Mouse (Mus musculus): Measurements from ENCODE around the gene Tbx3. TPM values are rescaled to one million over a fixed set of nuclear protein-coding genes. Genes with fewer than 3 reads are reported as not detected.

Gene Tbx3
- polyA plus RNA-seq, 1 experiment from 2014 or later, result 6.8 TPM

GRCm38 (mm10) chr5:119709826-119710559 lies 39.5 kb downstream of the Tbx3 start:
- H3K27me3 ChIP-seq (ENCODE audit: control insufficient read depth, insufficient read depth, low read length), result no peaks in the 10 kb centered on the region; the same call in 1 of the 2 replicates
- no peak overlapping the region for H3K9ac ChIP-seq (ENCODE audit: low read length)
- H3K36me3 ChIP-seq (ENCODE audit: control insufficient read depth, insufficient read depth, low read length), result no peaks in the 10 kb centered on the region
- no peaks in the 10 kb centered on the region for H3K4me1 ChIP-seq (replicated peaks; ENCODE audit: control insufficient read depth, insufficient read depth)
- H3K4me3 ChIP-seq (ENCODE audit: low read depth, low read length), result no peak overlapping the region
- ATAC-seq (ENCODE audit: low FRiP score, low TSS enrichment) (0 out of 2 replicates have a peak, but pooled peaks have one; percentile 18), DNase-seq (ENCODE audit: low spot score) (peak; percentile 26)
- no peak overlapping the region for H3K27ac ChIP-seq (replicated peaks)
- TF ChIP-seq CTCF (IDR thresholded peaks at IDR 0.05; ENCODE audit: low read depth) (no peak), EP300 (optimal IDR thresholded peaks at IDR 0.05) (no peak)
- H3K9me3 ChIP-seq (ENCODE audit: control insufficient read depth, low read length), result no peaks in the 10 kb centered on the region
- no peak overlapping the region for H3K4me2 ChIP-seq (replicated peaks; ENCODE audit: low read depth)
- WGBS, result 19% methylated on average over 18 of the region's 18 CpGs

GRCm38 (mm10) chr5:119710756-119711155 lies 40.3 kb downstream of the Tbx3 start:
- Histone ChIP-seq H3K36me3 (ENCODE audit: control insufficient read depth, insufficient read depth, low read length) (no peaks in the 10 kb centered on the region), H3K9me3 (ENCODE audit: control insufficient read depth, low read length) (no peaks in the 10 kb centered on the region), H3K4me1 (replicated peaks; ENCODE audit: control insufficient read depth, insufficient read depth) (no peaks in the 10 kb centered on the region), H3K4me3 (ENCODE audit: low read depth, low read length) (no peak overlapping the region), H3K27ac (replicated peaks) (no peak overlapping the region), H3K4me2 (replicated peaks; ENCODE audit: low read depth) (no peak overlapping the region), H3K9ac (ENCODE audit: low read length) (no peak overlapping the region), H3K27me3 (ENCODE audit: control insufficient read depth, insufficient read depth, low read length) (no peaks in the 10 kb centered on the region; the same call in 1 of the 2 replicates)
- no peak for ATAC-seq (ENCODE audit: low FRiP score, low TSS enrichment)
- WGBS, result 44% methylated on average over 7 of the region's 7 CpGs
- no peak for DNase-seq (ENCODE audit: low spot score)
- TF ChIP-seq CTCF (IDR thresholded peaks at IDR 0.05; ENCODE audit: low read depth) (peak; percentile 29), EP300 (optimal IDR thresholded peaks at IDR 0.05) (no peak)

- Histone ChIP-seq H3K4me3 (ENCODE audit: low read depth, low read length) (no peak overlapping the region), H3K27me3 (ENCODE audit: control insufficient read depth, insufficient read depth, low read length) (no peaks in the 10 kb centered on the region; the same call in 1 of the 2 replicates), H3K9ac (ENCODE audit: low read length) (no peak overlapping the region), H3K36me3 (ENCODE audit: control insufficient read depth, insufficient read depth, low read length) (no peaks in the 10 kb centered on the region), H3K4me1 (replicated peaks; ENCODE audit: control insufficient read depth, insufficient read depth) (no peaks in the 10 kb centered on the region), H3K9me3 (ENCODE audit: control insufficient read depth, low read length) (no peaks in the 10 kb centered on the region), H3K4me2 (replicated peaks; ENCODE audit: low read depth) (no peak overlapping the region), H3K27ac (replicated peaks) (no peak overlapping the region)
- 86% methylated on average over 5 of the region's 5 CpGs for WGBS
- DNase-seq (ENCODE audit: low spot score), result no peak
- no peak for ATAC-seq (ENCODE audit: low FRiP score, low TSS enrichment)
- TF ChIP-seq EP300 (optimal IDR thresholded peaks at IDR 0.05) (no peak), CTCF (IDR thresholded peaks at IDR 0.05; ENCODE audit: low read depth) (0 out of 2 replicates have a peak, but pooled peaks have one; percentile 8)
These were observed 41.2 kb downstream of the Tbx3 start for GRCm38 (mm10) chr5:119711626-119712025.

- TF ChIP-seq EP300 (optimal IDR thresholded peaks at IDR 0.05) (no peak), CTCF (IDR thresholded peaks at IDR 0.05; ENCODE audit: low read depth) (peak; percentile 93)
- WGBS, result 8% methylated on average over 22 of the region's 22 CpGs
These were observed 42.3 kb downstream of the Tbx3 start for GRCm38 (mm10) chr5:119712679-119713246.

GRCm38 (mm10) chr5:119720471-119721265 lies 50.2 kb downstream of the Tbx3 start:
- no peak for DNase-seq (ENCODE audit: low spot score)

More at GRCm38 (mm10) chr5:119712679-119713246, 42.3 kb downstream of the Tbx3 start:
- ATAC-seq (ENCODE audit: low FRiP score, low TSS enrichment) (peak; percentile 57; the same call in 1 of the 2 replicates), DNase-seq (ENCODE audit: low spot score) (peak; percentile 75)
- Histone ChIP-seq H3K4me1 (replicated peaks; ENCODE audit: control insufficient read depth, insufficient read depth) (no peaks in the 10 kb centered on the region), H3K9me3 (ENCODE audit: control insufficient read depth, low read length) (no peaks in the 10 kb centered on the region), H3K27ac (replicated peaks) (no peak overlapping the region), H3K9ac (ENCODE audit: low read length) (no peak overlapping the region), H3K4me3 (ENCODE audit: low read depth, low read length) (0 out of 2 replicates have a peak overlapping the region, but pooled peaks have one; percentile 6), H3K36me3 (ENCODE audit: control insufficient read depth, insufficient read depth, low read length) (no peaks in the 10 kb centered on the region), H3K27me3 (ENCODE audit: control insufficient read depth, insufficient read depth, low read length) (no peaks in the 10 kb centered on the region), H3K4me2 (replicated peaks; ENCODE audit: low read depth) (peak overlapping the region; percentile 34)

More at GRCm38 (mm10) chr5:119720471-119721265, 50.2 kb downstream of the Tbx3 start:
- no peak for ATAC-seq (ENCODE audit: low FRiP score, low TSS enrichment)
- Histone ChIP-seq H3K9ac (ENCODE audit: low read length) (no peak overlapping the region), H3K4me3 (ENCODE audit: low read depth, low read length) (no peak overlapping the region), H3K4me2 (replicated peaks; ENCODE audit: low read depth) (no peak overlapping the region), H3K27me3 (ENCODE audit: control insufficient read depth, insufficient read depth, low read length) (no peaks in the 10 kb centered on the region), H3K36me3 (ENCODE audit: control insufficient read depth, insufficient read depth, low read length) (no peaks in the 10 kb centered on the region), H3K9me3 (ENCODE audit: control insufficient read depth, low read length) (no peaks in the 10 kb centered on the region), H3K4me1 (replicated peaks; ENCODE audit: control insufficient read depth, insufficient read depth) (no peaks in the 10 kb centered on the region), H3K27ac (replicated peaks) (no peak overlapping the region)
- 30% methylated on average over 11 of the region's 11 CpGs for WGBS
- no peak for TF ChIP-seq CTCF (IDR thresholded peaks at IDR 0.05; ENCODE audit: low read depth)
- TF ChIP-seq EP300 (optimal IDR thresholded peaks at IDR 0.05), result no peak

All from stomach, postnatal 0 days (tissue).